Mouse (Mus musculus) forebrain, embryonic 13.5 days (tissue): ENCODE data around the gene Rps4x. TPM values are rescaled to one million over a fixed set of nuclear protein-coding genes. Genes with fewer than 3 reads are reported as not detected.
"Not testable (repeated sequence)": the region's sequence is repeated elsewhere in the genome, so short reads cannot be mapped to it uniquely, and the experiment has no call there.

Experiments used
- ATAC-seq: fragments of 200-750 bp; cut with Nextera tagmentation; 2 replicates; pipeline ENCODE4 v1.8.0; 2017
- H3K27ac ChIP-seq: fragments of 300-500 bp; sonication (generic); 2 replicates; pipeline ENCODE4 v1.5.1; 2015; ENCODE audit warnings: inconsistent platforms, mild to moderate bottlenecking, moderate library complexity
- H3K27me3 ChIP-seq: fragments of 300-500 bp; sonication (generic); 2 replicates; pipeline ENCODE4 v1.6.1; 2015; ENCODE audit warnings: mild to moderate bottlenecking, inconsistent platforms
- H3K36me3 ChIP-seq: fragments of 300-500 bp; sonication (generic); 2 replicates; pipeline ENCODE4 v1.6.1; 2015; ENCODE audit warnings: mild to moderate bottlenecking, inconsistent platforms; ENCODE audit not compliant: poor library complexity, severe bottlenecking
- H3K4me1 ChIP-seq: fragments of 300-500 bp; sonication (generic); 2 replicates; pipeline ENCODE4 v1.6.1; 2015; ENCODE audit warnings: inconsistent platforms
- H3K4me2 ChIP-seq: fragments of 300-500 bp; sonication (generic); 2 replicates; pipeline ENCODE4 v1.6.1; 2015; ENCODE audit warnings: inconsistent platforms, mild to moderate bottlenecking, moderate library complexity
- H3K4me3 ChIP-seq: fragments of 300-500 bp; sonication (generic); 2 replicates; pipeline ENCODE4 v1.5.1; 2015; ENCODE audit warnings: mild to moderate bottlenecking, inconsistent platforms
- H3K9ac ChIP-seq: fragments of 300-500 bp; sonication (generic); 2 replicates; pipeline ENCODE4 v1.6.1; 2015; ENCODE audit warnings: mild to moderate bottlenecking, inconsistent platforms
- H3K9me3 ChIP-seq: fragments of 300-500 bp; sonication (generic); replicated peaks from 2 replicates; pipeline ENCODE4 v1.6.1; 2016; ENCODE audit warnings: inconsistent platforms
- WGBS: fragments of 180-500 bp; shearing (Covaris S2); methylation state at CpG from one replicate; pipeline ENCODE4 v1.1.7; 2015; 5-methylcytosine and 5-hydroxymethylcytosine counted together
- polyA plus RNA-seq: library from polyadenylated mRNA; unstranded; fragments of >200 nt; fragmentation: Nextera tagmentation; extraction: Ambion mirVana; gene quantifications from 2 replicates; pipeline ENCODE4 v1.2.1, GENCODE M21; 2015

Gene Rps4x
- polyA plus RNA-seq, result 577 and 591 TPM in 2 replicates

- 20% methylated on average over 37 of the region's 37 CpGs for WGBS
- H3K9me3 ChIP-seq, result no peaks in the 10 kb centered on the region
- peak within 1 kb of the TSS; percentile 83 for H3K9ac ChIP-seq
- peak within 1 kb of the TSS; percentile 84 for H3K27ac ChIP-seq
- ATAC-seq, result peak; percentile 96
- peaks cover 22% of the 10 kb centered on the region for H3K36me3 ChIP-seq
- H3K27me3 ChIP-seq, result no peaks in the 10 kb centered on the region
- peak within 1 kb of the TSS; percentile 57 for H3K4me3 ChIP-seq
- H3K4me2 ChIP-seq, result peak within 1 kb of the TSS; percentile 65
- peaks cover 15% of the 10 kb centered on the region for H3K4me1 ChIP-seq
Measured at GRCm38 (mm10) chrX:102188712-102189497, at the start of gene Rps4x. Gene Rps4x, minus strand, starts transcription at chrX:102189394.

GRCm38 (mm10) chrX:102219126-102219525 lies 29.9 kb upstream of the Rps4x start:
- Histone ChIP-seq H3K36me3 (no peaks in the 10 kb centered on the region), H3K27me3 (no peaks in the 10 kb centered on the region), H3K9ac (no peak overlapping the region), H3K4me1 (no peaks in the 10 kb centered on the region), H3K27ac (no peak overlapping the region), H3K4me2 (no peak overlapping the region), H3K9me3 (no peaks in the 10 kb centered on the region), H3K4me3 (no peak overlapping the region)
- no peak for ATAC-seq
- WGBS, result 36% methylated on average over 1 of the region's 1 CpGs

DNA sequence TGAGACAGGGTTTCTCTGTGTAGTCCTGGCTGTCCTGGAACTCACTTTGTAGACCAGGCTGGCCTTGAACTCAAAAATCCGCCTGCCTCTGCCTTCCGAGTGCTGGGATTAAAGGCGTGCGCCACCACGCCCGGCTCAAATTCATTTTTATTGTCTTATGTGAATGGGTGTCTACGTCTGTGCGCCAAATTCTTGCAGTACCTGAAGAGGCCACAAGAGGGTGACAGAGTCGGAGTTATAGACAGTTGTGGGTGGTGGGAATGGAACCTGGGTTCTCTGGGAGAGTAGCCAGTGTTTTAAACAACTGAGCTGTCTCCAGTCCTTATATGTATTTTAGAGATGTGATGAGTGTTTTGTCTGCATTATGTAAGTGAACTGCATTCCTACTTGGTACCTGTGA lies 26.2 kb upstream of the Rps4x start:
- H3K27me3 ChIP-seq, H3K27ac ChIP-seq, H3K4me3 ChIP-seq, H3K4me1 ChIP-seq, H3K36me3 ChIP-seq, ATAC-seq, H3K9ac ChIP-seq, H3K9me3 ChIP-seq, H3K4me2 ChIP-seq: not testable (repeated sequence)
- WGBS, result 42% methylated on average over 9 of the region's 9 CpGs

- H3K9ac ChIP-seq, result no peak overlapping the region
- H3K27me3 ChIP-seq, result no peaks in the 10 kb centered on the region
- H3K4me2 ChIP-seq, result no peak overlapping the region
- peaks cover 15% of the 10 kb centered on the region for H3K4me1 ChIP-seq
- ATAC-seq, result no peak
- no peaks in the 10 kb centered on the region for H3K9me3 ChIP-seq
- WGBS, result 38% methylated on average over 1 of the region's 1 CpGs
- H3K4me3 ChIP-seq, result no peak overlapping the region
- H3K36me3 ChIP-seq, result peaks cover 7% of the 10 kb centered on the region
- no peak overlapping the region for H3K27ac ChIP-seq
Measured at GRCm38 (mm10) chrX:102190840-102191239, 1.6 kb upstream of the Rps4x start.

- Histone ChIP-seq H3K36me3 (peaks cover 15% of the 10 kb centered on the region), H3K27ac (no peak overlapping the region), H3K4me1 (peaks cover 15% of the 10 kb centered on the region), H3K9ac (no peak overlapping the region), H3K9me3 (no peaks in the 10 kb centered on the region), H3K4me2 (0 out of 2 replicates have a peak overlapping the region, but pooled peaks have one; percentile 16), H3K4me3 (no peak overlapping the region; the same call in 1 of the 2 replicates), H3K27me3 (no peaks in the 10 kb centered on the region)
- WGBS, result 47% methylated on average over 5 of the region's 5 CpGs
- no peak; the same call in 1 of the 2 replicates for ATAC-seq
Measured at GRCm38 (mm10) chrX:102189581-102189980, 387 bp upstream of the Rps4x start.

GRCm38 (mm10) chrX:102187023-102187699 lies 2.0 kb downstream of the Rps4x start:
- Histone ChIP-seq H3K4me3 (peak overlapping the region; percentile 57), H3K4me2 (peak overlapping the region; percentile 65), H3K9me3 (no peaks in the 10 kb centered on the region), H3K27ac (no peak overlapping the region), H3K9ac (peak overlapping the region; percentile 83), H3K27me3 (no peaks in the 10 kb centered on the region), H3K4me1 (peaks cover 15% of the 10 kb centered on the region), H3K36me3 (peaks cover 33% of the 10 kb centered on the region)
- ATAC-seq, result no peak
- WGBS, result 51% methylated on average over 11 of the region's 11 CpGs

DNA sequence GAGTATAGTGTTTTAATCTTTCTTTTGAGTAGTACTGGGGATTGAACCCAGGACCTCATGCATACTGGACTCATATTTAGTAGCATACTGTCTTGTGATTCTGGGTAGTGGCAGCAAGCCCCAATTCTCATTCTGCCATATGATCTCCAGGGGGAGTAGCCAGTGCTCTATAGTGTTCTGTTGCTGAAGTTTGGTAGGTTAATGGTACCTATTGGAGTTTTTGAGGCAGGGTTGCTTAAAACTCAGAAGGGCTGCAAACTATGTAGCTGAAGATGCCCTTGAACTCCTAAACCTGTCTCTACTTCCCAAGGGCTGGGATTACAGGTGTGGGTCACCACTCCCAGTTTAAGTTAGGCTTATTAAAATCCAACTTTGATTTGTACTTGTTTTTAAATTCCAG lies 6.6 kb downstream of the Rps4x start:
- Histone ChIP-seq H3K27me3 (no peaks in the 10 kb centered on the region), H3K27ac (no peak overlapping the region), H3K4me3 (no peak overlapping the region), H3K9ac (no peak overlapping the region), H3K4me2 (no peak overlapping the region), H3K36me3 (peaks cover 33% of the 10 kb centered on the region), H3K4me1 (peaks cover 14% of the 10 kb centered on the region), H3K9me3 (no peaks in the 10 kb centered on the region)
- no peak; the same call in 1 of the 2 replicates for ATAC-seq

GRCm38 (mm10) chrX:102175538-102176287 lies 13.5 kb downstream of the Rps4x start:
- WGBS, result 95% methylated on average over 5 of the region's 5 CpGs
- no peaks in the 10 kb centered on the region for H3K9me3 ChIP-seq
- ATAC-seq, result no peak
- no peak overlapping the region for H3K27ac ChIP-seq
- H3K9ac ChIP-seq, result no peak overlapping the region
- H3K4me3 ChIP-seq, result no peak overlapping the region
- no peaks in the 10 kb centered on the region; the same call in 1 of the 2 replicates for H3K36me3 ChIP-seq
- no peak overlapping the region for H3K4me2 ChIP-seq
- no peaks in the 10 kb centered on the region for H3K4me1 ChIP-seq
- no peaks in the 10 kb centered on the region for H3K27me3 ChIP-seq

DNA sequence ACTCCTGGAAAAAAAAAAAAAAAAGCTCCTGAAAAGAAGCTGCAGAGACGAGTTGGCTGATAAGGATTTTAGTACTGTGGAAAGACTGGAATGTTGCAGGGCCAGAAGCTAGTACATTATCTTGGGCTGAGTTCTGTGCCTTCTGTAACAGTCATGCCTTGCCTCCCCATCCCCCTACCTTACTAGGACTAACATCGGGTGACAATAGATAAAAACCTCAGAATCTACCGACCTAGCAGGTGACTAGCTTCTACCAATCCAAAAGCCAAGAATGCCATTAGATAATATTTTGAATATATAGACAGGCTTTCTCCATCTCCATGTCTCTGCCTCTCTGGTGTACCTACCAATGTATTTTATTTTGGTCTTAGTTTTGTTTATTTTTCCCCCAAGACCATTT lies 18.3 kb downstream of the Rps4x start:
- no peak for ATAC-seq
- H3K36me3 ChIP-seq, result no peaks in the 10 kb centered on the region
- no peak overlapping the region for H3K27ac ChIP-seq
- H3K9me3 ChIP-seq, result no peaks in the 10 kb centered on the region
- peaks cover 9% of the 10 kb centered on the region; the same call in 1 of the 2 replicates for H3K4me1 ChIP-seq
- 75% methylated on average over 3 of the region's 3 CpGs for WGBS
- H3K4me3 ChIP-seq, result no peak overlapping the region
- H3K9ac ChIP-seq, result no peak overlapping the region
- no peaks in the 10 kb centered on the region for H3K27me3 ChIP-seq
- no peak overlapping the region for H3K4me2 ChIP-seq

DNA sequence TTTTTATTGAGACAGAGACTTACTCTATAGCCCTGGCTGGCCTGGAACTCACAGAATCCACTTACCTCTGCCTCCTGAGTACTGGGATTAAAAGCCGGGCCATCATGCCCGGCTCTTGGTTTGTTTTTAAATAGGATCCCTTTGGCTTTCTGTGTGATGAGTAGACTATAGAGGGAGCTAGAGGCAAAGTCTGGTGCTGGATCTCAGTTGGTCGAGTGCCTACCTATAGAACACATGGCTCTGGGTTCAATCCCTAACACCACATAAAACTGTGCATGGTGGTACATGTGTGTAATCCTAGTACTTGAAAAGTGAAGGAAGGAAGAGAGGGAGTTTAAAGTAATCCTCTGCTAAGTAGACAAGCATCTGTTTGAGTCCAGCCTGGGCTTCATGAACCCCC lies 19.1 kb downstream of the Rps4x start:
- no peaks in the 10 kb centered on the region for H3K36me3 ChIP-seq
- H3K27me3 ChIP-seq, result no peaks in the 10 kb centered on the region
- WGBS, result 54% methylated on average over 3 of the region's 3 CpGs
- no peak overlapping the region for H3K4me2 ChIP-seq
- H3K4me3 ChIP-seq, result no peak overlapping the region
- no peak overlapping the region for H3K9ac ChIP-seq
- H3K4me1 ChIP-seq, result peaks cover 9% of the 10 kb centered on the region; the same call in 1 of the 2 replicates
- no peaks in the 10 kb centered on the region for H3K9me3 ChIP-seq
- no peak overlapping the region for H3K27ac ChIP-seq
- no peak for ATAC-seq

DNA sequence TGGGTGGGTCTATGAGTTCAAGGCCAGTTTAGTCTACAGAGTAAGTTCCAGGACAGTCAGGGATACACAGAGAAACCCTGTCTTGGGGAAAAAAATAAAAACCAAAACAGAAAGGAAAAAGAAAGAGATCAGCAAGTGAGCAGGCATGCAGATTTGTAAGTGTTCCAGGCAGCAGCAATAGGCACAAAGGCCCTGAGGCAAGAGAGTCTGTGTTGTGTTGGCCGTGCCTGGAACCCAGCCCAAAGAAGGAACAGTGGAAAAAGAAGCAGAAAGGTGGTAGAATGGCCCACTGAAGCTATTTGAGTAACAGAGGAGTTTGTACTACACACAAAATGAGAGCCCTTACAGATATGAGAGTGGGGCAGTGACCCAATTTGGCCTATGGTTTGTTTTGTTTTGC lies 19.5 kb downstream of the Rps4x start:
- Histone ChIP-seq H3K36me3 (no peaks in the 10 kb centered on the region), H3K4me1 (peaks cover 9% of the 10 kb centered on the region; the same call in 1 of the 2 replicates), H3K9me3 (no peaks in the 10 kb centered on the region), H3K27ac (no peak overlapping the region), H3K27me3 (no peaks in the 10 kb centered on the region), H3K4me3 (no peak overlapping the region), H3K4me2 (no peak overlapping the region), H3K9ac (no peak overlapping the region)
- 37% methylated on average over 1 of the region's 1 CpGs for WGBS
- ATAC-seq, result no peak

DNA sequence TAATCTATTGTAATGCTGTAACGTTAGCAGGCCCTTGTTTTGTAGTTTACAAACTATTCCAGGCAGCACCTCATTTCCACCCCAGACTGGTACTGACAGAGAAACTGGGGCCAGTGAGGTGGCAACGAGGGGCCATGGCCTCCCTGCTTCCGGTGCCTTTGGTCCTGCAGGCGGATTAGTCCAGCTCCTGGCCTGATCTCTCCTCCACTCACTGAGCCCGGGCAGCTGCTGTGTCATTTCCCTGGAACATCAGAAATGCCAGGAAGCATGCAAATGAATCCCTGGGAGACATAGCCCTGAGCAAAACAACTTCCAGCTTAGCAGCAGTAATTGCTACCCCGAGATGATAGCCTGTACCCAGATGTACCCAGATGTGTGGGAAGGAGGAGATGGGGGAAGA lies 22.2 kb downstream of the Rps4x start:
- H3K4me2 ChIP-seq, result no peak overlapping the region
- WGBS, result 25% methylated on average over 6 of the region's 6 CpGs
- no peak overlapping the region for H3K4me3 ChIP-seq
- H3K4me1 ChIP-seq, result peaks cover 9% of the 10 kb centered on the region; the same call in 1 of the 2 replicates
- H3K9me3 ChIP-seq, result no peaks in the 10 kb centered on the region
- H3K9ac ChIP-seq, result peak overlapping the region; percentile 16; the same call in 1 of the 2 replicates
- no peaks in the 10 kb centered on the region for H3K27me3 ChIP-seq
- H3K27ac ChIP-seq, result peak overlapping the region; percentile 35
- no peak for ATAC-seq
- no peaks in the 10 kb centered on the region for H3K36me3 ChIP-seq
